Mouse (Mus musculus) lung, embryonic 14.5 days (tissue): ENCODE results near the gene Usp37. TPM values are rescaled to one million over a fixed set of nuclear protein-coding genes. Genes with fewer than 3 reads are reported as not detected.

Experiments used
- ATAC-seq: fragments of 200-750 bp; cut with Nextera tagmentation; 2 replicates; pipeline ENCODE4 v1.8.0; 2017; ENCODE audit warnings: mild to moderate bottlenecking, moderate TSS enrichment, moderate library complexity; ENCODE audit not compliant: insufficient read depth
- DNase-seq: peaks from one replicate; pipeline ENCODE4 v3.0.0-alpha.2; 2015
- H3K27ac ChIP-seq: fragments of 300-500 bp; sonication (generic); 2 replicates; pipeline ENCODE4 v1.5.1; 2014; ENCODE audit warnings: low read depth, mild to moderate bottlenecking, moderate library complexity
- H3K27me3 ChIP-seq: fragments of 300-500 bp; sonication (generic); 2 replicates; pipeline ENCODE4 v1.6.1; 2014; ENCODE audit warnings: low read length, control low read depth; ENCODE audit not compliant: insufficient read depth
- H3K36me3 ChIP-seq: fragments of 300-500 bp; sonication (generic); 2 replicates; pipeline ENCODE4 v1.6.1; 2014; ENCODE audit warnings: control low read depth; ENCODE audit not compliant: insufficient read depth
- H3K4me1 ChIP-seq: fragments of 300-500 bp; sonication (generic); 2 replicates; pipeline ENCODE4 v1.6.1; 2014; ENCODE audit warnings: antibody characterized with exemption, control low read depth; ENCODE audit not compliant: insufficient read depth
- H3K4me2 ChIP-seq: fragments of 300-500 bp; sonication (generic); 2 replicates; pipeline ENCODE4 v1.6.1; 2014; ENCODE audit warnings: mild to moderate bottlenecking
- H3K4me3 ChIP-seq: fragments of 300-500 bp; sonication (generic); 2 replicates; pipeline ENCODE4 v1.5.1; 2014; ENCODE audit warnings: low read depth, low read length
- H3K9ac ChIP-seq: fragments of 300-500 bp; sonication (generic); 2 replicates; pipeline ENCODE4 v1.6.1; 2014
- H3K9me3 ChIP-seq: fragments of 300-500 bp; sonication (generic); 2 replicates; pipeline ENCODE4 v1.6.1; 2016; ENCODE audit warnings: low read depth, low read length, control low read depth
- CTCF ChIP-seq: IDR thresholded peaks from 2 replicates; pipeline ENCODE4 v1.5.1; 2016; ENCODE audit warnings: antibody characterized with exemption, low read depth
- WGBS: fragments of 180-500 bp; shearing (Covaris S2); extraction: QIAGEN DNeasy Blood & Tissue Kit; methylation state at CpG from one replicate; pipeline ENCODE4 v1.1.7; 2014; 5-methylcytosine and 5-hydroxymethylcytosine counted together
- polyA plus RNA-seq: library from polyadenylated mRNA; unstranded; fragments of >200 nt; fragmentation: Nextera tagmentation; extraction: Ambion mirVana; gene quantifications from 2 replicates; pipeline ENCODE4 v1.2.1, GENCODE M21; 2014

The Usp37 gene
- polyA plus RNA-seq, 1 experiment from 2014 or later = 40.4 TPM

DNA sequence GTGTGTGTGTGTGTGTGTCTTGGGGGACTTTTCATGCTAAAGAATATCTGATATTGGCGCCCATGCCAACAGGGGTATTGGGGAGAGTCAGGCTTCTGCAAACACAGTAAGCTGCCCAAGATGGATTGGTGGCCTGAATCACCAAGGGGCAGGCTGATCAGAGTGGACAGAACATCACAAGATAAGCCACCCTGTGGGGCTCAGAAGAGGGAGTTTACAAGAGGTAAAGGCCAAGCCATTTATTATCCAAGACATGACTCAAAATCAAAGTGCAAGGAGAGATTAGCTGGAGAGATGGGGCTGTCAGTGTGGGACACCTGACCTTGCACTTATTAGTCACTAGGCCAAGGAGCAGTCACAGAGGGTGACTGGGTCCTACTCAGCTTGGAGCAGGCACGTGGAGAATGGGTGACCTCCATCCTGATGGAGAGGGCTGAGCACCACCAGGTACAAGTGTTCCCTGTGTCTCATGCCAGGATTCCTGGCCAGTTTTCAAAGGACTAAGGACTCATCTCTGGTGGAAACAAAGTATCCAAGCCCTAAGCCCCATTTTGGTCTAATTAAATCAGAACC lies 132.2 kb downstream of the Usp37 start:
- H3K9ac ChIP-seq = no peak overlapping the region
- no peaks in the 10 kb centered on the region for H3K4me1 ChIP-seq
- 45% methylated on average over 2 of the region's 2 CpGs for WGBS
- no peaks in the 10 kb centered on the region for H3K27me3 ChIP-seq
- H3K9me3 ChIP-seq = no peaks in the 10 kb centered on the region
- no peak overlapping the region for H3K27ac ChIP-seq
- no peak for DNase-seq
- no peaks in the 10 kb centered on the region for H3K36me3 ChIP-seq
- ATAC-seq = no peak
- no peak for TF ChIP-seq CTCF
- H3K4me3 ChIP-seq = no peak overlapping the region
- H3K4me2 ChIP-seq = no peak overlapping the region

DNA sequence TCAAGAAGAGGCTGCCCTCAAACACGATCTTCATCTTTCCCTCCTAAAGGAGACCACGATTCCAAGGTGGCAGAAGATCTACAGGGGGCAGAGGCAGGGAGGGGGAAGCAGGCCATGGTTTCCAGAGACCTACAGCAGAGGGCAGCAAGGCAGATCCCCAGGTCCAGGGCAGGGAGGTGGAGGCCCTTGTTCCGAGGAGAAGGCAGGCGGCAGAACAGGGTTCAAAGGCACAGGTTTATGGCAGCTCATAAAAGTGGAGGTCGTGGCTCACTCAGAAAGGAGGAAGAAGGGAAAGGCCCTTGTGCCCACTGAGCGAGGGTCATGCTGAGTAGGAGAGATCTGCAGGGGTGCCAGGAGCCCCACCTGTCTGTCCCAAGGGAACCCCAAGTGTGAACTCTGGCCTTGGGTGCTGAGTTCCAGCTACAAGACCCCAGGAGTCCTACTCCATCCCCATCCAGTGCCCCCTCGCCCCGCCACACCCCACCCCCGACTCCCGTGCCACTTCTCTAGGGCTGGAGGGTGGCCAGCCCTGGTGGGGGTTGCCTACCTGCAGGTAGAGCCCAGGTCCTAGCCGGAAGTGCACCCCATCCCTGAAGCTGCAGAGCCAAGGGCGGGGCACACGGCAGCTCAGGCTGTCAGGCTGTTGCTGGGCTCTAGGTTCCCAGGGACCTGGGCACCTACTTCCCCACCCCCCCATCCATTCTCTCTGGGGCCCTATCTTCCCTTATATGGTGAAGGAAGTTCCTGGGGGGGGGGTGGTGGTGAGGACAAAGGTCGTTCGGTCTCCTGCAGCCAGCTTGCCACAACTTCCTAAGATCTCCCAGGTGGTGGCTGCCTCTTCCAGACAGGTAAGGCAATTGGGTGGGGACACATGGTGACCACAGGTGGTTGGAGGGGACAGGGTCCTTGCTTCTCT lies 135.2 kb downstream of the Usp37 start, which contains the start of gene Vil1:
Gene Vil1, plus strand, starts transcription at position 788 of the 916 bp plus-strand sequence.
- Histone ChIP-seq H3K27ac (no peak within 1 kb of the TSS), H3K9me3 (no peaks in the 10 kb centered on the region), H3K4me1 (no peaks in the 10 kb centered on the region), H3K4me3 (no peak within 1 kb of the TSS), H3K4me2 (no peak within 1 kb of the TSS), H3K9ac (no peak within 1 kb of the TSS), H3K27me3 (no peaks in the 10 kb centered on the region), H3K36me3 (no peaks in the 10 kb centered on the region)
- 46% methylated on average over 15 of the region's 15 CpGs for WGBS
- TF ChIP-seq CTCF = no peak
- DNase-seq = no peak
- no peak for ATAC-seq

DNA sequence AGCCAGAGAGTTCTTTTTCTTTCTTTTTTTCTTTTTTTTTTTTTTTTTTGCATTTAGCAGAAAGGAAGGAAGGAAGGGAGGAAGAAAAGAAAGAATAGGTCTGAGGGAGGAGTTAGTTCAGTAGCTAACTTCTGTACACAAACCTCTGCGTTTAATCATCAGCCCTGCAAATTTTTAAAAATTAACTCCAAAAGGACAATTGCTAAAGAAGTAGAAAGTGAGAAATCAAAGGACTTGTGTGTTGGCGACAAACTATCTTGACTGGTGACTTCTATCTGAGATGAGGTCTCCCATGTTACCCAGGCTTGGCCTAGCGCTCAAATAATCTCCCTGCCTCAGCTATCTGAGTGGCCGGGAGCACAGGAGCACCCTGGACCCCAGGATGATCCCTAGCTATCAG lies 139.9 kb downstream of the Usp37 start:
- Histone ChIP-seq H3K4me2 (no peak overlapping the region), H3K4me3 (no peak overlapping the region), H3K27ac (no peak overlapping the region), H3K27me3 (no peaks in the 10 kb centered on the region), H3K36me3 (no peaks in the 10 kb centered on the region), H3K9me3 (no peaks in the 10 kb centered on the region), H3K4me1 (no peaks in the 10 kb centered on the region), H3K9ac (no peak overlapping the region)
- DNase-seq = no peak
- TF ChIP-seq CTCF = no peak
- ATAC-seq = no peak
- 77% methylated on average over 4 of the region's 4 CpGs for WGBS

- DNase-seq = no peak
- Histone ChIP-seq H3K4me1 (no peaks in the 10 kb centered on the region), H3K27ac (no peak overlapping the region), H3K9ac (no peak overlapping the region), H3K4me3 (no peak overlapping the region), H3K36me3 (no peaks in the 10 kb centered on the region), H3K4me2 (no peak overlapping the region), H3K9me3 (no peaks in the 10 kb centered on the region), H3K27me3 (no peaks in the 10 kb centered on the region)
- 40% methylated on average over 16 of the region's 16 CpGs for WGBS
- ATAC-seq = no peak
- TF ChIP-seq CTCF = 0 out of 2 replicates have a peak, but pooled peaks have one; percentile 3
These were observed 142.9 kb downstream of the Usp37 start for GRCm38 (mm10) chr1:74401015-74401702.

DNA sequence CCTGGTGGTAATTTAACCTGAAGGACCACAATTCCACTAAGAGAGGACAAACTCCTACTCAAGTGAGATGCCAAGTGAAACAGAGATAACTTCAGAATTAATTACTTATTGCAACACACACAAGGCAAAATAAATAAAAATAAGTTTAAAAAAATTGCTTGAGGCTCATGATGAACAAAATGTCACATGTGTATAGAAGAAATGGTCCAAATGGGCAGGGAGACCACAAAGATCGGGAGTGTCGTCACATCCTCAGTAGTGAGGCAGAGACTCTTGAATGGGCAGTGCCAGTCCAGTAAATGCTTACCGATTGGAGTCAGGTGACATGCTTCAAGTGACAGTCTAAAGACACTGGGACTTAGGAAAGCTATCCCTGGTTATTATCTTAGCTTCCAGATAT lies 143.6 kb downstream of the Usp37 start:
- H3K36me3 ChIP-seq = 0 out of 2 replicates have a peak, but pooled peaks cover under 1% of the 10 kb centered on the region
- H3K9ac ChIP-seq = no peak overlapping the region
- H3K4me3 ChIP-seq = no peak overlapping the region
- no peak for ATAC-seq
- no peak overlapping the region for H3K27ac ChIP-seq
- WGBS = 70% methylated on average over 3 of the region's 3 CpGs
- H3K9me3 ChIP-seq = no peaks in the 10 kb centered on the region
- no peaks in the 10 kb centered on the region for H3K4me1 ChIP-seq
- no peak overlapping the region for H3K4me2 ChIP-seq
- no peak for TF ChIP-seq CTCF
- DNase-seq = no peak
- H3K27me3 ChIP-seq = no peaks in the 10 kb centered on the region

DNA sequence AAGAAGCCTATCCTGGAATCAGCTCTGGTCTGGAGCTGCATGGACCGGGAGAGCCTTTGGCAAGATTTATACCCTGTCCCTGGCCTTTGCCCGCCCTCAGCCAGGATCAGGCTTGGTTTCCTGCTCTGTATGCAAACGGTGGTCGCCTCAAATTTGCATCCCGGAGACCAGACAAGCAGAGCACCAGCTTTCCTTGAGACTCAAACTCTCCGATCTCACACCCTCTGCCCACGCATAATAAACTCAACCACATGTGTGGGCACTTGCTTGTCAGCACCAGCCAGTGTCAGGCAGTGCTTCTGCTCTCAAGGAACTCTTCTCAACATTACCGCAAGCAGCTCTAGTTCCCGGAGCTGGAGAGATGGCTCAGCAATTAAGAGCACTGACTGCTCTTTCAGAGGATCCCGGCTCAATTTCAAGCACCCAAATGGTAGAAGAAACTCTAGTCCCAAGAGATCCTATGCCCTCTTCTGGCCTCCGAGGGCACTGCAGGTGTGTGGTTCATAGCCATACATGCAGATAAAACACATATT lies 146.1 kb downstream of the Usp37 start:
- peak overlapping the region; percentile 88 for H3K4me2 ChIP-seq
- peak; percentile 41 for ATAC-seq
- DNase-seq = peak; percentile 84
- peak overlapping the region; percentile 90 for H3K27ac ChIP-seq
- no peaks in the 10 kb centered on the region; the same call in 1 of the 2 replicates for H3K4me1 ChIP-seq
- no peaks in the 10 kb centered on the region for H3K9me3 ChIP-seq
- TF ChIP-seq CTCF = peak; percentile 77
- 2% methylated on average over 11 of the region's 11 CpGs for WGBS
- peaks cover 25% of the 10 kb centered on the region for H3K36me3 ChIP-seq
- H3K4me3 ChIP-seq = peak overlapping the region; percentile 41
- H3K27me3 ChIP-seq = no peaks in the 10 kb centered on the region
- peak overlapping the region; percentile 59 for H3K9ac ChIP-seq
